ENCODE assay signal across 8 mouse cellular contexts in genomic region chr11:98150625-98151156, GRCm38 (mm10). TPM values are rescaled to one million over a fixed set of nuclear protein-coding genes. Genes with fewer than 3 reads are reported as not detected.
DNase-seq lines count a peak whose midpoint lies in the region; ATAC-seq and TF ChIP-seq lines count a peak whose summit lies in the region.

No protein-coding gene starts in this region.

- no peak overlapping the region; the same call in 1 of the 2 replicates for H3K9ac ChIP-seq in heart, postnatal 0 days (replicated peaks; ENCODE audit: low read depth, low read length)
- H3K9ac ChIP-seq in embryonic facial prominence, embryonic 12.5 days: no peak overlapping the region
- H3K9ac ChIP-seq in midbrain, embryonic 14.5 days (replicated peaks; ENCODE audit: low read length): no peak overlapping the region; the same call in 1 of the 2 replicates

- H3K36me3 ChIP-seq in heart, postnatal 0 days (replicated peaks; ENCODE audit: control insufficient read depth, insufficient read depth, low read length): 0 out of 2 replicates have a peak, but pooled peaks cover 24% of the 10 kb centered on the region
- H3K36me3 ChIP-seq in embryonic facial prominence, embryonic 12.5 days: peaks cover 12% of the 10 kb centered on the region; the same call in 1 of the 2 replicates
- peaks cover 16% of the 10 kb centered on the region for H3K36me3 ChIP-seq in midbrain, embryonic 14.5 days (ENCODE audit: control insufficient read depth, insufficient read depth, low read length)

- ATAC-seq in heart, postnatal 0 days (ENCODE audit: insufficient read depth, low read depth): no peak
- no peak for ATAC-seq in embryonic facial prominence, embryonic 12.5 days (ENCODE audit: insufficient number of reproducible peaks, insufficient read depth, low FRiP score, low TSS enrichment)
- no peak for ATAC-seq in midbrain, embryonic 14.5 days (ENCODE audit: low FRiP score, low TSS enrichment)

- no peak for TF ChIP-seq EP300 in heart, postnatal 0 days (IDR thresholded peaks at IDR 0.05; ENCODE audit: low read depth)

- intact Hi-C loops in heart, postnatal 10 days (cut with DNase I): no loop called here

- 8% methylated on average over 10 of the region's 10 CpGs for WGBS in heart, postnatal 0 days
- 9% methylated on average over 10 of the region's 10 CpGs for WGBS in embryonic facial prominence, embryonic 12.5 days
- WGBS in midbrain, embryonic 14.5 days: 12% methylated on average over 10 of the region's 10 CpGs

- H3K4me1 ChIP-seq in heart, postnatal 0 days (ENCODE audit: control insufficient read depth, insufficient read depth): peaks cover 18% of the 10 kb centered on the region
- peaks cover 13% of the 10 kb centered on the region for H3K4me1 ChIP-seq in embryonic facial prominence, embryonic 12.5 days
- peaks cover 19% of the 10 kb centered on the region for H3K4me1 ChIP-seq in midbrain, embryonic 14.5 days (ENCODE audit: control insufficient read depth, insufficient read depth, low read length)

- no peaks in the 10 kb centered on the region for H3K27me3 ChIP-seq in heart, postnatal 0 days (ENCODE audit: control insufficient read depth, insufficient read depth, low read length)
- H3K27me3 ChIP-seq in embryonic facial prominence, embryonic 12.5 days: no peaks in the 10 kb centered on the region
- no peaks in the 10 kb centered on the region for H3K27me3 ChIP-seq in midbrain, embryonic 14.5 days (ENCODE audit: control insufficient read depth, insufficient read depth, low read length)

- TF ChIP-seq CTCF in heart, postnatal 0 days (IDR thresholded peaks at IDR 0.05; ENCODE audit: low read depth): no peak

- no peak overlapping the region for H3K27ac ChIP-seq in heart, postnatal 0 days (ENCODE audit: low read depth)
- H3K27ac ChIP-seq in embryonic facial prominence, embryonic 12.5 days: no peak overlapping the region
- no peak overlapping the region for H3K27ac ChIP-seq in midbrain, embryonic 14.5 days (replicated peaks; ENCODE audit: low read depth, low read length)

- H3K4me3 ChIP-seq in heart, postnatal 0 days (ENCODE audit: low read depth, low read length): peak overlapping the region; percentile 95
- H3K4me3 ChIP-seq in embryonic facial prominence, embryonic 12.5 days: peak overlapping the region; percentile 76
- peak overlapping the region; percentile 98 for H3K4me3 ChIP-seq in midbrain, embryonic 14.5 days (replicated peaks; ENCODE audit: low read depth, low read length)

- no peaks in the 10 kb centered on the region for H3K9me3 ChIP-seq in heart, postnatal 0 days (replicated peaks; ENCODE audit: control insufficient read depth, low read length)
- no peaks in the 10 kb centered on the region for H3K9me3 ChIP-seq in embryonic facial prominence, embryonic 12.5 days
- H3K9me3 ChIP-seq in midbrain, embryonic 14.5 days (ENCODE audit: control insufficient read depth, low read length): no peaks in the 10 kb centered on the region

- DNase-seq in heart, postnatal 0 days (ENCODE audit: low spot score): no peak
- DNase-seq in heart, postnatal 10 days: no peak
- DNase-seq in hindlimb bud, embryonic 11.5 days (ENCODE audit: extremely low spot score, low read depth, low spot score): peak; percentile 26
- DNase-seq in midbrain, embryonic 14.5 days: no peak
- no peak for DNase-seq in urinary bladder, postnatal 25 days (ENCODE audit: low spot score)
- no peak for DNase-seq in lung, postnatal 14 days
- no peak for DNase-seq in gastrocnemius, adult 8-10 months (ENCODE audit: low spot score in 2 of 2)

- peak overlapping the region; percentile 98 for H3K4me2 ChIP-seq in heart, postnatal 0 days (ENCODE audit: low read depth, low read length)
- H3K4me2 ChIP-seq in embryonic facial prominence, embryonic 12.5 days (replicated peaks): peak overlapping the region; percentile 78
- peak overlapping the region; percentile 69 for H3K4me2 ChIP-seq in midbrain, embryonic 14.5 days (ENCODE audit: low read length)

RNA-seq across cellular contexts. Expression of gene Fbxl20, which starts 0.5 kb away (rescaled TPM):
- 8.8 and 12.5 TPM in 2 replicates for total RNA-seq in heart, postnatal 0 days (2014; rRNA removed; ENCODE audit: low replicate concordance)
- 8.6 and 8.8 TPM in 2 replicates for polyA plus RNA-seq in heart, postnatal 0 days (2015; fragmentation: Nextera tagmentation; extraction: Ambion mirVana)
- total RNA-seq in heart, postnatal 10 days (2021): 10 to 100 TPM; 21.0 to 27.6 TPM
- 25.9 and 30.6 TPM in 2 replicates for polyA plus RNA-seq in embryonic facial prominence, embryonic 12.5 days (2016; fragmentation: Nextera tagmentation; extraction: Ambion mirVana)
- 18.0 and 25.9 TPM in 2 replicates for polyA plus RNA-seq in midbrain, embryonic 14.5 days (2014; fragmentation: Nextera tagmentation; extraction: Ambion mirVana)
- 10 to 100 TPM in 2 of 4 experiments, 1 to 10 TPM in 2; 8.0 to 12.4 (median 9.4) TPM for total RNA-seq in gastrocnemius, adult 8-10 months (2022)

RNA-seq across cellular contexts. Expression of gene Med1, which starts 42.4 kb away (rescaled TPM):
- total RNA-seq in heart, postnatal 0 days (2014; rRNA removed; ENCODE audit: low replicate concordance): 29.2 and 41.4 TPM in 2 replicates
- polyA plus RNA-seq in heart, postnatal 0 days (2015; fragmentation: Nextera tagmentation; extraction: Ambion mirVana): 36.7 and 38.1 TPM in 2 replicates
- 10 to 100 TPM; 45.9 to 46.5 TPM for total RNA-seq in heart, postnatal 10 days (2021)
- polyA plus RNA-seq in embryonic facial prominence, embryonic 12.5 days (2016; fragmentation: Nextera tagmentation; extraction: Ambion mirVana): 71.6 and 80.7 TPM in 2 replicates
- polyA plus RNA-seq in midbrain, embryonic 14.5 days (2014; fragmentation: Nextera tagmentation; extraction: Ambion mirVana): 55.9 and 69.7 TPM in 2 replicates
- 10 to 100 TPM; 21.4 to 28.2 (median 25.6) TPM for total RNA-seq in gastrocnemius, adult 8-10 months (2022)

RNA-seq across cellular contexts. Expression of gene Cdk12, which starts 52.2 kb away (rescaled TPM):
- 18.4 and 25.8 TPM in 2 replicates for total RNA-seq in heart, postnatal 0 days (2014; rRNA removed; ENCODE audit: low replicate concordance)
- polyA plus RNA-seq in heart, postnatal 0 days (2015; fragmentation: Nextera tagmentation; extraction: Ambion mirVana): 3.9 and 4.2 TPM in 2 replicates
- total RNA-seq in heart, postnatal 10 days (2021): 10 to 100 TPM; 31.6 to 32.7 TPM
- 15.9 and 16.7 TPM in 2 replicates for polyA plus RNA-seq in embryonic facial prominence, embryonic 12.5 days (2016; fragmentation: Nextera tagmentation; extraction: Ambion mirVana)
- polyA plus RNA-seq in midbrain, embryonic 14.5 days (2014; fragmentation: Nextera tagmentation; extraction: Ambion mirVana): 11.1 and 12.4 TPM in 2 replicates
- 10 to 100 TPM; 10.5 to 15.2 (median 11.3) TPM for total RNA-seq in gastrocnemius, adult 8-10 months (2022)
